Mouse (Mus musculus) CD4-positive, CD25-positive, alpha-beta regulatory T cell, adult 2 months (primary cell): ENCODE results near the gene Mff.
A peak's percentile ranks its signal among the peaks of the same experiment; 100 is the strongest.

Experiments used
- DNase-seq: peaks from one replicate; pipeline ENCODE4 v3.0.0-alpha.2; 2012; ENCODE audit warnings: low read depth, low spot score

Mff gene

DNA sequence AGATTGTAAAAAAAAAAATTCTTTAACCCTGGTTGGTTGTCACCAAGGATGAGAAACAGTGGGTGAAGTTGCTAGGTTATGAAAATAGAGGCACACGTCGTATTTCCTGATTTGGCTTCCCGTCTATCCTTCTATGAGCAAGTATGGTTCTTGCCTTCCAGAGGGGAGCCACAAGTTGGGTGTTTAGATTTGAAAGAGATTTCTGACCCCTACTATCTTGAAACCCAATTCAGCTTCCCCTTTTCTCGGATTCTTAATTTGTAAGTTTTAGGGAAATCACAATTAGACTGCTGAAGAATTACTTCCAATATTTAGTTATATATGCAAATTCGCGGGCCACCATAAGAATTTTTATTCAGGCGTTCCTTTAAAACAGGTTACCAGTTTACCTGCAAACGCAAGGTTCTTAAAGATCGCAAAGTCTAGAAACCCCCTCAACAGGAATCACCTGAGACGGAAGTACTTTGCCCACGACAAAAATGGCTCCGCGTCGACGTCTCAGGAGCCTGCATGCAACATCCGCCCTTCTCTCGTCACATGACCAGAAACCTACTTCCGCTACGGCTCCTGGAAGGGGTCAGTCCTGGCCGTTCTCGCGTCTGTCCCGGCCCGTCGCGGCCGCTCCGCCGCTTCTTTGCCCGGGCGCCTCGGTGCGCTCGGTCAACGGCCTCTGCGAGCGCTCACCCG is at the start of gene Mff:
Gene Mff, plus strand, starts transcription at position 552 of the 687 bp plus-strand sequence.
- peak; percentile 95 for DNase-seq

GRCm38 (mm10) chr1:82686328-82686727 is 38.4 kb upstream of the Mff start:
- no peak for DNase-seq

- DNase-seq, result no peak
These were observed 37.8 kb upstream of the Mff start for GRCm38 (mm10) chr1:82686866-82687265.

- no peak for DNase-seq
These were observed 36.8 kb upstream of the Mff start for GRCm38 (mm10) chr1:82687931-82688330.

- DNase-seq, result no peak
These were observed 28.8 kb upstream of the Mff start for GRCm38 (mm10) chr1:82695915-82696314.

DNA sequence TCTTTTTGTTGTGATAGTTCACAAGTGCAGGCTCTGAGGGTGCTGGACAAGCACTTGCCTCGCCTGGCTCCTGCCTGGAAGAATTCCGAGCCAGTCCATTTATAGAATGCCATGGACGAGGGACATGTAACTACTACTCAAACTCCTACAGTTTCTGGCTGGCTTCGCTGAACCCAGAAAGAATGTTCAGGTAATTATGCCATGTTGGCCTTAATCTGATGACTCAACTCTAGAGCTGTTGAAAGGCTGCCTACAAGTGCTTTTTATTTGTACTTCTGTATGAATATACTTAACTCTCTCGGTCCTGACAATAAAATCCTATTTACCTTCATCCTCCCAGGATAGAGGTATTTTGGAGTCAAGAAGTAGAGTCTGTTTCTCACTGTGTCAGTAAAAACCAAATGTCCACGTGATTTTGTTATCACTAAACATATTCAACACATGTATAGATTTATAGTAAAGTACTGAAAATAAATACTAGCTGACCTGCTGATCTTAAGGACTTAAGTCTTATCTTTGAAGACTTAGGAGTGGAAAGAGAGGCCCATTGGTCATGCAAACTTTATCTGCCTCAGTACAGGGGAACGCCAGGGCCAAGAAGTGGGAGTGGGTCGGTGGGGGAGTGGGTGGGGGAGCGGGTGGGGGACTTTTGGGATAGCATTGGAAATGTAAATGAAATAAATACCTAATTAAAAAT is 6.7 kb upstream of the Mff start:
- no peak for DNase-seq

- DNase-seq, result no peak
These were observed 560 bp downstream of the Mff start for GRCm38 (mm10) chr1:82725026-82725874.

DNA sequence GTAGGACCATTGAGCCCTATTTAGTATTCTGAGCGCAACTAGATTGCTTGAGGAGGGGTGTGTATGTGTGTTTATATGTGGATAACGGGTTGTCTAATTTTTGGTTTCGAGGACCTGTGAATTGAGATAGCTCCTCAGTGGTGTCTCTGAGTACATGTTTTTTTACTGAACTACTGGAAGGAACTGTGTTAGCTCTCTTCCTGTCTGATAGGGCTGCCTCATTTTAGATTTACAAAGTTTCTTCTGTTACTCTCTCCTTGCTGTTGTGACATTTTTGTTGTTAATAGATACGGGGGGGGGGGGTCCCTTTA is 1.1 kb downstream of the Mff start:
- DNase-seq, result no peak

- no peak for DNase-seq
These were observed 1.8 kb downstream of the Mff start for GRCm38 (mm10) chr1:82726482-82726881.

GRCm38 (mm10) chr1:82733357-82733756 is 8.7 kb downstream of the Mff start:
- no peak for DNase-seq

DNA sequence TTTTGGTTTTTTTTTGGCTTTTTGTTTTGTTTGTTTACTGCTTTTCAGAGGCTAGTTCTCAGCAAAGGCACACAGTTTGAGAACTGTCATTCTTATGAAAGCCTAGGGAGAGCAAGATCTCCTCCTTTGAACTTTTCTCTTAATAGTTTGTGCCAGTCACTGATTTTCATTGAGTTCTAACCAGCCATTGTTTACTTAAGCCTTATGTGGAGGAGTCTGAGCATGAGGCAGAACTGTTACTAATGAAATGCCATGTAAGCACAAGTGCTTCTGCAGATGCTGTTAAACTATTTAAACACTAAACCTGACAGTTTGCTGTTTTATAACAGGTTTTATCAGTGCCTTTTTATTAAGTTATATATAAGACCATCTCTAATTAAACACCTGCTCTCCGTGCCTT is 13.4 kb downstream of the Mff start:
- no peak for DNase-seq

DNA sequence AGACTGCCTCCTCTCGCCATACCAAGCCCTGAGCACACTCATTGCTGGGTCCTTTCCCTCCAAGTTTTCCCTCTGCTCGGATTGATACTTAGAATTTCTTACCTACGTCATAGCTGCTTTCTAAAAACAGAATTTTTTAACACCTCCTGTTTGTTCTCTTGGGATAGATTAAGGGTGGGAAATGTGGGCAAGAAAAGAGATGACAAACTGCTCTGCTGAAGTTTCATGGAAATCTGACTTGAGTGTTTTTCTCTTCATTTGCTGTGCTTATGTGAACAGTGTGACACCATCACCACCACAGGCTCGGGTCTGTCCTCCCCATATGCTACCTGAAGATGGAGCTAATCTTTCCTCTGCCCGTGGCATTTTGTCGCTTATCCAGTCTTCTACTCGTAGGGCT is 16.8 kb downstream of the Mff start:
- DNase-seq, result no peak

DNA sequence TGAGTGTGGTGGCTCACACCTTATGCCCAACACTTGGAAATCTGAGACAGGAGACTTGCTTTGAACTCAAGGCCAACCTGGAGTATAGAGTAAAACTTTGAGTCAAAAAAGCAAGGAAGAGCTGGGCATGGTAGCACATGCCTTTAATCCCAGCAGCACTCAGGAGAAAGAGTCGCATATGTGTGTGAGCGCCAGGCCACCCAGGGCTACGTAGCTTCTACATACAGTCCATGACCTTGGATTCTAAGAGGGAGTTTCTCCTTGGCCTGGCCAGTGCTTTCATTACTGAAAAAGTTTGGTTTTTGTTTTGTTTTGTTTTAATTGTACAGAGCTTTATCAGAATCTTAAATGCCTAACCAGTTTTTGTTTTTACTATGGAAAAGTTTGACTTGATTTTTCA is 19.3 kb downstream of the Mff start:
- no peak for DNase-seq

GRCm38 (mm10) chr1:82746408-82746807 is 21.7 kb downstream of the Mff start:
- no peak for DNase-seq

DNA sequence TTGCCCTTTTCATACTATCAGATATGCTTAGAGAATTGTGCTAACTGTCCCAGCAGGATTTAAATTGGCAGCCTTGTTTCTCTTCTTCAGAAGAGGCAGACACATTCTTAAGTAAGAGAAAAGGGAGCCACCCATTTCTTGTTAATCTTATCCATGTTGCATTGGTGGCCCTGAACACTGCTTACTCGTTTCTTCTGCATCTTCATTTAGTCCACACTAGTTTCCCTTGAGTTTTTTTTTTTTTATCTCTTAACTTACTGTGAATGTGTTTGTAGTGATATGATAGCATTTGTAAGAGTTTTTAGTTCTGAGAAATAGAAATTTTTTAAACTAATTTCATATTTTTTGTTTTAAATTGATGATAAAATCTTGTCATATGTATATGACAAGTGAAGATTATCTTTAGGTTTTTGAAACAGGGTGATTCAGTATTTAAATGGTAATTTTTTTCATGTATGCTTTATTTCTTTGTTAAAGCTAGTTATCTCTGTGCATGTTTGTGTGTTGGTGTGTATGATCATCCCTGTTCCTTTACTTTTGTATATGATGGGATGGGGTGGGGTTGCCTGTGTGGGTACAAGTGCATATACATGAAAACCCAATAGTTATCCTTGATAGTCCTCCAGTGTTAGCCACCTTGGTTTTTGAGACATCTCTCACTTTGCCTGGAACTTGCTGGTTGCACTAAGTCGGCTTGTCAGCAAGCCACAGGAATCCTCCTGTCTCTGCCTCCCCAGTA is 23.2 kb downstream of the Mff start:
- DNase-seq, result no peak

- peak; percentile 38 for DNase-seq
These were observed 34.8 kb downstream of the Mff start for GRCm38 (mm10) chr1:82759520-82759919.

- no peak for DNase-seq
These were observed 36.9 kb downstream of the Mff start for GRCm38 (mm10) chr1:82761454-82762169.

GRCm38 (mm10) chr1:82762274-82762673 is 37.6 kb downstream of the Mff start:
- peak; percentile 9 for DNase-seq

DNA sequence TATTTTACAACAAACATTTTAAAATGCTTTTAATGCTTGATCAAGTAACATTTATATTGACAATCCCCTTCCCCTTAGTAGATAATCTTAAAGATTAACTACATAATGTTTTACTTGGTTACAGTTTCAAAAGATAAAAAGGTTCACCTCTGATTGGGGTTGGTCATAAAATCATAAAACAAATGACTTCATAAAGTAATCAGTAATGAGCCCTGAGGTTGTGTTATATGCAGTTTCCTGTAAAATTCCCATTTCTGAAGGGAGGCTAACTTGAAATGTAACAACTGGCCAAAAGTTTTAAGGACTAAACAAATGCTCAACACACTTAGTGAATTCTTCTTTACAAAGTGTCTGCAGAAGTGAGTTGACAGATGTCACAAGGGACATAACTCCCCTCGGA is 41.5 kb downstream of the Mff start:
- no peak for DNase-seq

DNA sequence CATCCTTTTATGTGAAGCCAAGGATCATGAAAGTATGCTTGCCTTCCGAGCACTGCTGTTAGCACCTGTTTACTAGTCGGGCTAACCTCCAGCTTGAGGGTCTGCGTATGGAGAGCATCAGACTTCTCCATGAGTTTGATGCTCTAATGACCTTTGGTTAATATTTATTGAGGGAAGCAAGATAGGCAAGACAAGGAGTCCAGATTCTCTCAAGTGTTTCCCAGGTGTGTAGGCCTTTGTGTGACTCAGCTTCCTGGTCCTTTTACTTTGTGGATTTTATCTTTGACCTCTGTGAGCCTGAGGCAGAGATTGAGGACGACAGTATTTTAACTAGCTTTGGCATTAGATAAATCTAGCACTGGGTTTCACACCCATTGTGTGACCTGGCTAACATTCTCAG is 42.0 kb downstream of the Mff start:
- DNase-seq, result no peak

DNA sequence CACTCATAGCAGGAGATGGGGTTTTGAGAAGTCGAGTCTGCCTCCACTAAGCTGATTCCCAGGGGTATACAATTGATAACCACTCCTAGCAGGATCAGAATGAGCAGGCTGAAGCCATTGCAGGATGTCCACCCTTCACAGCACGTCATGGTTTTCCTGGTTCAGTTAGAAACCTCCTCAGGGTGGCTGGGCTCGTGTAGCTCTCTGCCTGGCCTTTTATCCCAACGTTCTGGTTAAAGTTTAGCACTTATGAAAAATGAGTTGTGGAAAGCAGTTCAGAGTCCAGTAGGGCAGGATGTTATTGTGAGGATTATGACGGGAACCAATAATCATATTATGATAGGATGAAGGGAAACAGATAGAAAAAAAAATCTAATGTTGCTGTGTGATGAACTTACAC is 43.6 kb downstream of the Mff start, which contains the start of gene Tm4sf20:
Gene Tm4sf20, minus strand, starts transcription at position 193 of the 400 bp plus-strand sequence.
- no peak for DNase-seq
